Mouse (Mus musculus) cerebral cortex, adult 2 months (tissue): ENCODE data around the gene Gng12.

Source experiments
- WGBS: fragments of 180-500 bp; shearing (Covaris S2); methylation state at CpG from one replicate; pipeline ENCODE4 v1.1.7; 2018; 5-methylcytosine and 5-hydroxymethylcytosine counted together

Gng12 gene

GRCm38 (mm10) chr6:67057991-67058696, 161.9 kb downstream of the Gng12 start:
- WGBS = 96% methylated on average over 7 of the region's 7 CpGs

- WGBS = 68% methylated on average over 5 of the region's 5 CpGs
Observed at GRCm38 (mm10) chr6:67060057-67060456, 163.9 kb downstream of the Gng12 start.

- WGBS = 81% methylated on average over 8 of the region's 8 CpGs
Observed at GRCm38 (mm10) chr6:67069219-67069762, 173.1 kb downstream of the Gng12 start.

- WGBS = 44% methylated on average over 9 of the region's 9 CpGs
Observed at GRCm38 (mm10) chr6:67069800-67070315, 173.7 kb downstream of the Gng12 start.
